Mouse (Mus musculus): ENCODE measurements around the gene Ppp1r14a. TPM values are rescaled to one million over a fixed set of nuclear protein-coding genes. Genes with fewer than 3 reads are reported as not detected.

Gene Ppp1r14a
- polyA plus RNA-seq, 1 experiment from 2014 or later: 3.9 TPM

DNA sequence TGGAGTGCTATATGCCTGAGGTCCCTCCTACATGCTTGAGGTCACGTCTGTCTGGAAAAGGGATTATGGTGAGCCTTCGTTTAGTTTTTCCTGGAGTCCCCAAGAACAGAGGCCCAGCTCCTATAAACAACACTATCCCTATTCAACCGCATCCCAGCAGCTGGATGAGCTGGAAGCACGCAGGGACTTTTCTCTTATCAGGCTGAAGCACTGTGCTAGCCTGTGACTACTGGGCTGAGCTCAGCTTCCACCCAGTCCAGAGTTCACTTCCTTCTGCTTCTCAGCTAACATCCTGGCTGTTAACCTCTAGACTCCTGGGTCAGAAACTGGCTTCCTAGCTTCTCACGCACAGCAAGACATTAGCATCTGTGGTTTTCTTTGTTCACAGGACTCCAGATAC, 35.3 kb upstream of the Ppp1r14a start:
- H3K27me3 ChIP-seq (ENCODE audit: control insufficient read depth, insufficient read depth, low read length): 0 out of 2 replicates have a peak, but pooled peaks cover 2% of the 10 kb centered on the region
- H3K4me1 ChIP-seq (ENCODE audit: control insufficient read depth, insufficient read depth, low read length): no peaks in the 10 kb centered on the region
- no peak overlapping the region for H3K9ac ChIP-seq (replicated peaks; ENCODE audit: low read length)
- H3K36me3 ChIP-seq (ENCODE audit: control insufficient read depth, insufficient read depth, low read length): 0 out of 2 replicates have a peak, but pooled peaks cover 5% of the 10 kb centered on the region
- no peaks in the 10 kb centered on the region for H3K9me3 ChIP-seq (ENCODE audit: control insufficient read depth, low read length)
- no peak for ATAC-seq (ENCODE audit: low FRiP score, low TSS enrichment)
- H3K4me3 ChIP-seq (replicated peaks; ENCODE audit: low read depth, low read length): no peak overlapping the region
- no peak for DNase-seq
- WGBS: 49% methylated on average over 5 of the region's 5 CpGs
- no peak overlapping the region for H3K4me2 ChIP-seq (ENCODE audit: low read length)
- H3K27ac ChIP-seq (replicated peaks; ENCODE audit: low read depth, low read length): no peak overlapping the region

DNA sequence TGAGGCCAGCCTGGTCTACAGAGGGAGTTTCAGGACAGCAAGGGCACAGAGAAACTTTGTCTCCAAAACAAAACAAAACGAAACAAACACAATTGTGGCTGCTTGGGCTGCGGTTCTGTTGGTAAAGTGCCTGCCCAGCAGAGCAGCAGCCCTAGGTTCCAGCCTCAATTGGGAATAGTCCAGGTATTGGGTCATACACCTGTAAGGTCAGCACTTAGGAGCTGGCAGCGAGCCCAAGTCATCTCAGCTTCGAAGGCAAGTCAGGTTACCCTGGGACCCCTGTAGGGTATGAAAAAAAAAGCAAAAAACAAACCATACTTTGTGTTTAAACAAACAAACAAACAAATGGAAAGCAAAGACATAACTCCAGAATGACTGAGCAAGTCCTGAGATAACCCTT, 33.2 kb upstream of the Ppp1r14a start:
- no peak overlapping the region for H3K27ac ChIP-seq (replicated peaks; ENCODE audit: low read depth, low read length)
- 0 out of 2 replicates have a peak, but pooled peaks cover 5% of the 10 kb centered on the region for H3K36me3 ChIP-seq (ENCODE audit: control insufficient read depth, insufficient read depth, low read length)
- H3K9me3 ChIP-seq (ENCODE audit: control insufficient read depth, low read length): no peaks in the 10 kb centered on the region
- no peak overlapping the region for H3K9ac ChIP-seq (replicated peaks; ENCODE audit: low read length)
- no peak for DNase-seq
- peaks cover 6% of the 10 kb centered on the region; the same call in 1 of the 2 replicates for H3K4me1 ChIP-seq (ENCODE audit: control insufficient read depth, insufficient read depth, low read length)
- no peak overlapping the region for H3K4me2 ChIP-seq (ENCODE audit: low read length)
- WGBS: 85% methylated on average over 4 of the region's 4 CpGs
- ATAC-seq (ENCODE audit: low FRiP score, low TSS enrichment): no peak
- no peak overlapping the region for H3K4me3 ChIP-seq (replicated peaks; ENCODE audit: low read depth, low read length)
- H3K27me3 ChIP-seq (ENCODE audit: control insufficient read depth, insufficient read depth, low read length): no peaks in the 10 kb centered on the region

DNA sequence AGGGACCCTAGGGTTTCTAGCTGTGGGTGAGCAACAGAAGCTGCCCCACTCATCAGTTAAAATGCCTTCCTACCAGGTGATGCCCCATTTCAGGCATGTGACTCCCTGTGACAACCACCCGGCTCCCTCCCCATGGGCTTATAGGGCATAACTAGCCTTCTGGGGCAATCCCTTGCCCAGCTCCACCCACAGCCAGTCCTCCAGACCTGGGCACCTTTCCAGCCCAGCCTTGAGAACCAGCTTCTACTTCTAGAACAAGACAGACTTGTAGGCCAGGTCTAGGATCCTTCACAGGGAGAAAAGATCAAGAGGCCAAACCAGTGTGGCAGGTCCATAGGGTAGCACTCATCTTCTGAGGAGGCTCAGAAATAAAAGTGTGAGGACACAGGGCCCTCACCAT, 31.7 kb upstream of the Ppp1r14a start:
- Histone ChIP-seq H3K4me3 (replicated peaks; ENCODE audit: low read depth, low read length) (no peak overlapping the region), H3K27ac (replicated peaks; ENCODE audit: low read depth, low read length) (no peak overlapping the region), H3K9me3 (ENCODE audit: control insufficient read depth, low read length) (no peaks in the 10 kb centered on the region), H3K27me3 (ENCODE audit: control insufficient read depth, insufficient read depth, low read length) (no peaks in the 10 kb centered on the region), H3K4me1 (ENCODE audit: control insufficient read depth, insufficient read depth, low read length) (peaks cover 6% of the 10 kb centered on the region; the same call in 1 of the 2 replicates), H3K9ac (replicated peaks; ENCODE audit: low read length) (no peak overlapping the region), H3K4me2 (ENCODE audit: low read length) (no peak overlapping the region), H3K36me3 (ENCODE audit: control insufficient read depth, insufficient read depth, low read length) (0 out of 2 replicates have a peak, but pooled peaks cover 5% of the 10 kb centered on the region)
- ATAC-seq (ENCODE audit: low FRiP score, low TSS enrichment) (no peak), DNase-seq (no peak)
- WGBS: 92% methylated on average over 1 of the region's 1 CpGs

DNA sequence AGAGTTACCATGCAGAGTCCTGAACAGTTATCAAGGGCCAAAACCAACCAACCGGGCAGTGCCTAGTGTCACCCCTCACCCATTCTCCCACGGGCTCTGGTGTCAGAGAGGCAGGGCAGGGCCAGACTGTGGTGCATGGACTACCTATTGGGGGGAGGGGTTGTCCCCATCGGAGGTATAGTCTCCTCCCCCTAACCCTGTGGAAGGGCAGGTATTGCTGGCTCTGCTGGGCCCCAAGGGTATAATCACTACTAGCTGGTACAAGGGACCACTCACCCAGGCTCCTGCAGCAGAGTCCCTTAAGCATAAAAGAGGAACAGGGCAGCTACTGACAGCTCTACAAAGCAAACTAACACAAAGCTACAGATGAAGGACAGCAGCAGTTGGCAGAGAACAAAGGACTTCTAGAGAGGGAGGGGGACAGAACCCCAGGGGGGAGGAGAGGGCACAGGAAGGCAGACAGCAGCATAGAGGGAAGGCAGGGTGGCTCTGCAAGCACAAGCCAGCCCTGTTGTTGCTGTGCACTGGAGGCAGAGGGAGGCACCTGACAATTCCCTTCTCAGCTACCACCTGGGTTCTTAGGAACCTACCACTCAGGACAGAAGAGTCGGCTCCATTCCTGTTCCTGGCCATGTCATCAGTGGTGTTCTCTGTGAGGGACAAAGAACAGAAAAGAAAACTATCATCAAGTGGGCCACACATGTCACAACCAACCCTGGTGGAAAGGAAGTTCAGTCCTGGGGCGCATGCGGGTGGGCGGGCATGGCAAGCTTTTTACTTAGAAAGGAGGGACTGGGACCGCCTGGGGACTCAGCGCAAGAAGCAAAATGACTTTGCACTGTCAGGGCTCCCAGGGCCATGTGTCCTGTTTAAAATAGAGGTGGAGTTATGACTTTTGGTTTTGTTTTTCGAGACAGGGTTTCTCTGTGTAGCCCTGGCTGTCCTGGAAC, 29.1 kb upstream of the Ppp1r14a start:
- no peak overlapping the region for H3K4me3 ChIP-seq (replicated peaks; ENCODE audit: low read depth, low read length)
- 0 out of 2 replicates have a peak, but pooled peaks cover 5% of the 10 kb centered on the region for H3K36me3 ChIP-seq (ENCODE audit: control insufficient read depth, insufficient read depth, low read length)
- H3K9me3 ChIP-seq (ENCODE audit: control insufficient read depth, low read length): no peaks in the 10 kb centered on the region
- H3K27me3 ChIP-seq (ENCODE audit: control insufficient read depth, insufficient read depth, low read length): no peaks in the 10 kb centered on the region
- 62% methylated on average over 10 of the region's 10 CpGs for WGBS
- H3K4me1 ChIP-seq (ENCODE audit: control insufficient read depth, insufficient read depth, low read length): peaks cover 6% of the 10 kb centered on the region; the same call in 1 of the 2 replicates
- no peak overlapping the region for H3K4me2 ChIP-seq (ENCODE audit: low read length)
- DNase-seq (peak; percentile 22), ATAC-seq (ENCODE audit: low FRiP score, low TSS enrichment) (peak; percentile 37; the same call in 1 of the 2 replicates)
- H3K9ac ChIP-seq (replicated peaks; ENCODE audit: low read length): no peak overlapping the region
- H3K27ac ChIP-seq (replicated peaks; ENCODE audit: low read depth, low read length): 0 out of 2 replicates have a peak overlapping the region, but pooled peaks have one; percentile 32

DNA sequence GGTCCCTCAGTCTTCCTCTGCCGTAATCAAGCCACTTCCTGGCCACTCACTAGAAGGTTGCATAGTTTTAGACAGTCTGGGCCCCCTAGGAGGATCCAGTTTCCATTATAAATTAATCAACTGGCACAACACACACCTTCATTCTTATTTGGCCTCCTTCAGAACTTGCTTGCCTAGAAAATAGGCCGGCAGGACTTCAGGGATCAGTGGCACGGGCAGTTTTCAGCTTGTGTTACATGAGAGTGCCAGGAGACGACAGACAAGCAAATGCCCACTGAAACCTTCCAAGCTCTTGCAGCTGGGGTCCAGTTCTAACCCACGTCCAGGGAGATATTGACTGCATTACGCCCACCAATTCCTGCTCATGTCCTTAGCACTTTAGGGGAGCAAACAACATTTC, 27.0 kb upstream of the Ppp1r14a start:
- Histone ChIP-seq H3K9ac (replicated peaks; ENCODE audit: low read length) (no peak overlapping the region), H3K9me3 (ENCODE audit: control insufficient read depth, low read length) (no peaks in the 10 kb centered on the region), H3K4me2 (ENCODE audit: low read length) (no peak overlapping the region), H3K27me3 (ENCODE audit: control insufficient read depth, insufficient read depth, low read length) (no peaks in the 10 kb centered on the region), H3K4me1 (ENCODE audit: control insufficient read depth, insufficient read depth, low read length) (peaks cover 6% of the 10 kb centered on the region; the same call in 1 of the 2 replicates), H3K27ac (replicated peaks; ENCODE audit: low read depth, low read length) (no peak overlapping the region), H3K36me3 (ENCODE audit: control insufficient read depth, insufficient read depth, low read length) (0 out of 2 replicates have a peak, but pooled peaks cover 5% of the 10 kb centered on the region), H3K4me3 (replicated peaks; ENCODE audit: low read depth, low read length) (no peak overlapping the region)
- no peak for ATAC-seq (ENCODE audit: low FRiP score, low TSS enrichment)
- 84% methylated on average over 6 of the region's 6 CpGs for WGBS
- DNase-seq: no peak

DNA sequence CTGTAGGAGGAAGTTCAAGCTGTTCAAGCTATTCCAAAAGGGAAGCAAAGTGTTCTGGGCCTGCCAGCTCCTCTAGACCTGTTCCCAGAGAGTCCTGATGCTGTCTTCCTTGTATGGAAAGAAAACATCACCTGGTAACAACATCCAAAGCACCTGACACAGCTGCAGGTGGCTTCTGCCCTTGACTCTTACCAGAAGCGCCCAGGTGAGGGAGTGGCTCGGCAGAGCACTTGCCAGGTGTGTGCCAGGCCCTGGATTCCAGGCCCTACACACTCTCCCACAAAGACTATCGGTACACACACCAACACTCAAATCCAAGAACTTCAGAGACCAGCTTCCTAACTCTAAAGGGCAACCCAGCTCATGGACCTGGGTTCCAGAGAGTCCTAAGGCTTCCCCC, 25.3 kb upstream of the Ppp1r14a start:
- H3K27ac ChIP-seq (replicated peaks; ENCODE audit: low read depth, low read length): no peak overlapping the region
- H3K36me3 ChIP-seq (ENCODE audit: control insufficient read depth, insufficient read depth, low read length): no peaks in the 10 kb centered on the region
- H3K27me3 ChIP-seq (ENCODE audit: control insufficient read depth, insufficient read depth, low read length): no peaks in the 10 kb centered on the region
- H3K9ac ChIP-seq (replicated peaks; ENCODE audit: low read length): no peak overlapping the region
- H3K4me1 ChIP-seq (ENCODE audit: control insufficient read depth, insufficient read depth, low read length): peaks cover 6% of the 10 kb centered on the region; the same call in 1 of the 2 replicates
- WGBS: 86% methylated on average over 3 of the region's 3 CpGs
- no peak overlapping the region for H3K4me3 ChIP-seq (replicated peaks; ENCODE audit: low read depth, low read length)
- no peak overlapping the region for H3K4me2 ChIP-seq (ENCODE audit: low read length)
- no peak for DNase-seq
- no peak for ATAC-seq (ENCODE audit: low FRiP score, low TSS enrichment)
- no peaks in the 10 kb centered on the region for H3K9me3 ChIP-seq (ENCODE audit: control insufficient read depth, low read length)

DNA sequence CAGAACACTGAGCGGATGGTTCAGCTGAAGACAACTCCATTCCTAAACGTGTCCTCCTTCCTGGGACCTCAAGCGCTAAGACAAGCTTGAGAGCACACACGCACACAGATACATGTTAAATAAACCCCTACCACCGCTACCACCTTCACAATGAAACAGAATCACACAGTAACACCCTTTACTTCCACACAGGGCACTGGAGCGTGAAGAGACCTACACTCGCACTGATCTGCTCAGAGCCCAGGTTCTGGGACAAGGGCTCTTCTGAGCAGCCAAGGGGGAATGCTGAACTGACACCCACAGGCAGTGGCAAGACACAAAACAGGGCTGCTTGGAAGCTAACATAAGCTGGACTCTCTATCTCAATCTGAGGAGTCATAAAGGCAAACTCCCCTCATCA, 23.5 kb upstream of the Ppp1r14a start:
- no peak overlapping the region for H3K27ac ChIP-seq (replicated peaks; ENCODE audit: low read depth, low read length)
- H3K36me3 ChIP-seq (ENCODE audit: control insufficient read depth, insufficient read depth, low read length): no peaks in the 10 kb centered on the region
- ATAC-seq (ENCODE audit: low FRiP score, low TSS enrichment) (no peak), DNase-seq (no peak)
- no peak overlapping the region for H3K9ac ChIP-seq (replicated peaks; ENCODE audit: low read length)
- WGBS: 70% methylated on average over 7 of the region's 7 CpGs
- no peak overlapping the region for H3K4me3 ChIP-seq (replicated peaks; ENCODE audit: low read depth, low read length)
- H3K27me3 ChIP-seq (ENCODE audit: control insufficient read depth, insufficient read depth, low read length): no peaks in the 10 kb centered on the region
- no peaks in the 10 kb centered on the region for H3K4me1 ChIP-seq (ENCODE audit: control insufficient read depth, insufficient read depth, low read length)
- H3K4me2 ChIP-seq (ENCODE audit: low read length): no peak overlapping the region
- no peaks in the 10 kb centered on the region for H3K9me3 ChIP-seq (ENCODE audit: control insufficient read depth, low read length)

DNA sequence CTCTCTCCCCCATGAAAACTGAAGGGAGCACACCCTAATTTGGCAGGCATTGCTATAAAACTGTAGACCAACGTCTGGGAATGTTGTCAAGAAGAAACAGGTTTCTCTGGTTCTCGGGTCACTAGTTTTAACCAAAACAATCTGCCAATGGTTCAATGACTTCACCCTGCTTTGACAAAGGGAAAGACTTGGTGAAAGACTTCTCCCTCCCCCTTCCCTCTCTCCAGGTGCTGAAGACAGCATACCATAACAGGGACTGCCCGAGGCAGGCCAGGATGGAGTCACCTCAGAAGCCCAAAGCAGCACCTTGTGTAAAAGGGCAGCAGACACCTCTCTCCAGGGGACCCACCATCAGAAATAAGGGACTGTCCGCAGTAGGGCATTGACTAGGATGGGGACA, 22.2 kb upstream of the Ppp1r14a start:
- Histone ChIP-seq H3K4me2 (ENCODE audit: low read length) (no peak overlapping the region), H3K36me3 (ENCODE audit: control insufficient read depth, insufficient read depth, low read length) (no peaks in the 10 kb centered on the region), H3K4me3 (replicated peaks; ENCODE audit: low read depth, low read length) (no peak overlapping the region), H3K9me3 (ENCODE audit: control insufficient read depth, low read length) (no peaks in the 10 kb centered on the region), H3K4me1 (ENCODE audit: control insufficient read depth, insufficient read depth, low read length) (no peaks in the 10 kb centered on the region), H3K27me3 (ENCODE audit: control insufficient read depth, insufficient read depth, low read length) (no peaks in the 10 kb centered on the region), H3K9ac (replicated peaks; ENCODE audit: low read length) (no peak overlapping the region), H3K27ac (replicated peaks; ENCODE audit: low read depth, low read length) (no peak overlapping the region)
- whole genome bisulfite sequencing: 67% methylated on average over 4 of the region's 4 CpGs
- ATAC-seq (ENCODE audit: low FRiP score, low TSS enrichment) (no peak), DNase-seq (no peak)

DNA sequence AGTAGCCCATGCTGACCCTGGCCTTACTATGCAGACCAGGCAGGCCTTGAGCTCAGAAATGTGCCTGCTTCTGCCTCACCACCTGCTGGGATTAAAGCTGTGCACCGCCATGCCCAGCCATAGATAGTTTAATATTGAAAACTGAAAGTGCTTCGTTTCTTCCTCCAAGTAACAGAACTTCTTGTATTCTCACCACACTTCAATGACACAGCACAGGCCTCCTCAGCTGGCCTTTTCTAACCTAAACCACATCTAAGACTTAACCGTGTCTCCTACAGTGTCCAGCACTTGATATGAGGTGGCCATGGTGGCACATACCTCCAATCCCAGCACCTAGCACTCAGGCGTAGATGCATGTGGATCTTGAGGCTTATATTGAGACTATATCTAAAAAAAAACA, 18.7 kb upstream of the Ppp1r14a start:
- DNase-seq: no peak
- no peaks in the 10 kb centered on the region for H3K4me1 ChIP-seq (ENCODE audit: control insufficient read depth, insufficient read depth, low read length)
- no peaks in the 10 kb centered on the region for H3K27me3 ChIP-seq (ENCODE audit: control insufficient read depth, insufficient read depth, low read length)
- no peak for ATAC-seq (ENCODE audit: low FRiP score, low TSS enrichment)
- H3K4me3 ChIP-seq (replicated peaks; ENCODE audit: low read depth, low read length): no peak overlapping the region
- WGBS: 89% methylated on average over 4 of the region's 4 CpGs
- H3K27ac ChIP-seq (replicated peaks; ENCODE audit: low read depth, low read length): no peak overlapping the region
- H3K9ac ChIP-seq (replicated peaks; ENCODE audit: low read length): no peak overlapping the region
- no peak overlapping the region for H3K4me2 ChIP-seq (ENCODE audit: low read length)
- H3K36me3 ChIP-seq (ENCODE audit: control insufficient read depth, insufficient read depth, low read length): no peaks in the 10 kb centered on the region
- no peaks in the 10 kb centered on the region for H3K9me3 ChIP-seq (ENCODE audit: control insufficient read depth, low read length)

Measured in midbrain, embryonic 14.5 days (tissue).